Mouse (Mus musculus): ENCODE measurements at regions not wholly inside any gene's neighbourhood (a gene's known extent, or its start where the extent isn't known, plus 50 kb on each side); places are given as distances from the start of the nearest gene placed in this dataset.

DNA sequence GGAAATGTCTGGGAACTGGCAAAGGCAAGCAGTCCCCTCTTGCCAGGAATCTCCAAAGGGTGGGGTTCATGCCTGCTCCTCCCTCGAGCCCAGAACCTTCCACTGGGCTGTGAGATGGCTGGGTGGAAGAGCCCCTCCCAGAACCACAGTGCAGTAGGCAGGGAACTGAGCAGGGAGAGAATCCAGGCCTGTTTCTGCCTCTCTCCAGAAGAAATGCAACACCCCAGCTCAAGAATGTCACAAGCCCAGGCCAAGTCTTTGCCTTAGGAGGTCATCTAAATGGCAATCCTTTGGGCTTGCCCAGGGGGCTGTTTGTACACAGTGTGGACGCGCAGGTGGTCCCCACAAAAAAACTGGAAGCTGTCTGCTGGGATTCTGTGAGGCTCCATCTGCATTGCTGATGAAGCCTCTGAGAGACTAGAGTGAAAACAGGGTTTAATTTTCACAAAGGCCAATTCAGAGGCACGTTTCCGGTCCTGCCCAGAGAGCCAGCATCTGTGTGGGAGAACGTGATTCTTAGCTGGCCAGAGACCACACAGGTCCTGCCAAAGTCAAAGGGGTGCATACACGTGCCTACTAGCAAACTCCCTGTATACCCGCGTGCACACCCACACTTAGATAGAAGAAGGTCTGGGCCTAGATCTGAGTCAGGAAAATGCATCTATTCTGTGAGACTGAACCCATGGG lies 129.0 kb downstream of the Hmg20a start:
- no peak overlapping the region for H3K27ac ChIP-seq
- H3K4me3 ChIP-seq (replicated peaks): no peak overlapping the region
- no peak for ATAC-seq (ENCODE audit: insufficient number of reproducible peaks, insufficient read depth, low FRiP score, low TSS enrichment, low read depth)
- no peaks in the 10 kb centered on the region for H3K36me3 ChIP-seq
- WGBS: 68% methylated on average over 9 of the region's 9 CpGs
- H3K9ac ChIP-seq (replicated peaks): no peak overlapping the region
- H3K27me3 ChIP-seq: peaks cover 39% of the 10 kb centered on the region
- H3K4me1 ChIP-seq (replicated peaks): peaks cover 15% of the 10 kb centered on the region
- H3K9me3 ChIP-seq: no peaks in the 10 kb centered on the region
- no peak overlapping the region for H3K4me2 ChIP-seq

DNA sequence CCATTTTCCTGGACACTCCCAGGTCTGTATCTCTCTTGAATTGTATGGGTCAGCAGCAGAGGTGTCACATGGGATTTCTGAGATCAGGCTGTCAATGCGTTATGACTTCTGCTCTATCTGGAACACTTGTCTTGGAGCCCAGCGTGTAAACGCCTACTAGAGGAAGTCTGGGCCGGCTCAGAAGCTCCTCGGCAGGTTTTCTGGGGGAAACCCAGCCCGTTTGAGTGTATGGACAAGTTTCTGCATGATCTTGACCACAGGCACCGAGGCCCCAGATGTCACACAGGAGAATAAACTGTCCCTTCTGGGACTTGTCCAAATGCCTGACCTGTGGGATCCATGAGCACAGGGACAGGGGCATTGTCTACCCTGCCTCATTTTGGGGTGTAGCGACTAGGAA lies 131.4 kb downstream of the Hmg20a start:
- H3K27me3 ChIP-seq: peaks cover 30% of the 10 kb centered on the region; the same call in 1 of the 2 replicates
- no peak overlapping the region for H3K4me2 ChIP-seq
- H3K4me3 ChIP-seq (replicated peaks): no peak overlapping the region
- 63% methylated on average over 8 of the region's 8 CpGs for WGBS
- no peak for ATAC-seq (ENCODE audit: insufficient number of reproducible peaks, insufficient read depth, low FRiP score, low TSS enrichment, low read depth)
- no peak overlapping the region for H3K9ac ChIP-seq (replicated peaks)
- H3K36me3 ChIP-seq: no peaks in the 10 kb centered on the region
- peaks cover 26% of the 10 kb centered on the region for H3K4me1 ChIP-seq (replicated peaks)
- H3K27ac ChIP-seq: no peak overlapping the region
- no peaks in the 10 kb centered on the region for H3K9me3 ChIP-seq

DNA sequence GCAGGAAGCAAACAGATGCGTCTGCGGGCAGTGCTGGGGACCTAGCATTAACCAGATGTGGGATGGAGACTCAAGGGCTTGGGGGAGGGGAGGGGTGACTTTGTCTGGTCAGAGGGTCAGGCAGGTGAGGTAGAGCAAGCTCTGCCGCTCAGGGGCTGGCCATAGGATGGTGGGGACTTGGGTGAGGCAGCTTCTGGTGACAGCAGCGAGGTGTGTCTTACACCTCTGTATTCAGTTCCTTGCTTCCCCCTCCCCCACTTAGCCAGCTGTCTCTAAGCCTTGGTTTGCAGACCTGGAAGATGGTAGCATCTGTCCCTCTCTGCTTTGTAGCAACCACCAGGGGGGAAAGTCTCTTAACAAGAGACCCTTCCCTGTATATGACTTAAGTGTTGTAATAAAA lies 131.8 kb downstream of the Hmg20a start:
- H3K36me3 ChIP-seq: no peaks in the 10 kb centered on the region
- WGBS: 30% methylated on average over 4 of the region's 4 CpGs
- no peak overlapping the region for H3K9ac ChIP-seq (replicated peaks)
- no peaks in the 10 kb centered on the region for H3K9me3 ChIP-seq
- no peak overlapping the region for H3K4me3 ChIP-seq (replicated peaks)
- no peak overlapping the region for H3K4me2 ChIP-seq
- no peak overlapping the region for H3K27ac ChIP-seq
- peaks cover 26% of the 10 kb centered on the region for H3K4me1 ChIP-seq (replicated peaks)
- ATAC-seq (ENCODE audit: insufficient number of reproducible peaks, insufficient read depth, low FRiP score, low TSS enrichment, low read depth): no peak
- peaks cover 26% of the 10 kb centered on the region; the same call in 1 of the 2 replicates for H3K27me3 ChIP-seq

DNA sequence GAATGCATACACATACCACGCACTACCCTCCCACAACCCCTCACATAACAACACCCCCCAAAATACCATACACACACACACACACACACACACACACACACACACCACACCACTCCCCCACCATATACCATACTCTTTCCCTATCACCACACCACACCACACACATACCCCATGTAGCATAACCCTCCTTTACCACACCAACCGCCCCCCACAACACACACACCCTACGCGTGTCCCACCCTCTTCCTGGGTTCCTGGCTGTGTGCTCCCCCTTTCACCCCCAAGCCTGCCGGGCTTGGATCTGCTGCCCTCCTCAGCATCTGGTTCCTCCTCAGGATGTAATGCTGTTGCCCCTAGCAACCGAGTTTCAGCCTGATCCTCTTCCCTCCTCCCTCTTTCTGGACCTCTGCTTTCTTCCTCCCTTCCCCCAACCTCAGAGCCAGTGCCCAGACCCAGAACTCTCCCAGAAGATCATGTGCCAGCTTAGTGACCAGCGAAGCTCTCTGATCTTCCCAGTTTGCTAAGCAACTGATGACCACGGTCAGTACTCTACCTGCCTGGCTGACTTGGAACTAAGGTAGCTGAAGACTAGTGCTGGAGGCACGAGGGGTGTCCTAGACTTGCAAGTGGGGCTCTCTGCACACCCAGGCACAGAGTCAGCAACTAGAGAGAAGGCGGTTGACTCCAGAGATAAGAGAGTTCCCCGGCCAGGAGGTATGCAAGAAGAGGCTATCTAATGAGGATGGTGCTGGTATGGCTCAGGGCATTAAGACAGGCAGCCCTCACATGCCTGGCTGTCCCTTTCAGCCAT lies 133.2 kb downstream of the Hmg20a start:
- no peak overlapping the region for H3K27ac ChIP-seq
- H3K9ac ChIP-seq (replicated peaks): 0 out of 2 replicates have a peak overlapping the region, but pooled peaks have one; percentile 12
- no peaks in the 10 kb centered on the region for H3K9me3 ChIP-seq
- H3K4me2 ChIP-seq: no peak overlapping the region
- peaks cover 24% of the 10 kb centered on the region; the same call in 1 of the 2 replicates for H3K27me3 ChIP-seq
- H3K36me3 ChIP-seq: no peaks in the 10 kb centered on the region
- no peak overlapping the region for H3K4me3 ChIP-seq (replicated peaks)
- no peak for ATAC-seq (ENCODE audit: insufficient number of reproducible peaks, insufficient read depth, low FRiP score, low TSS enrichment, low read depth)
- 59% methylated on average over 11 of the region's 11 CpGs for WGBS
- H3K4me1 ChIP-seq (replicated peaks): peaks cover 35% of the 10 kb centered on the region

DNA sequence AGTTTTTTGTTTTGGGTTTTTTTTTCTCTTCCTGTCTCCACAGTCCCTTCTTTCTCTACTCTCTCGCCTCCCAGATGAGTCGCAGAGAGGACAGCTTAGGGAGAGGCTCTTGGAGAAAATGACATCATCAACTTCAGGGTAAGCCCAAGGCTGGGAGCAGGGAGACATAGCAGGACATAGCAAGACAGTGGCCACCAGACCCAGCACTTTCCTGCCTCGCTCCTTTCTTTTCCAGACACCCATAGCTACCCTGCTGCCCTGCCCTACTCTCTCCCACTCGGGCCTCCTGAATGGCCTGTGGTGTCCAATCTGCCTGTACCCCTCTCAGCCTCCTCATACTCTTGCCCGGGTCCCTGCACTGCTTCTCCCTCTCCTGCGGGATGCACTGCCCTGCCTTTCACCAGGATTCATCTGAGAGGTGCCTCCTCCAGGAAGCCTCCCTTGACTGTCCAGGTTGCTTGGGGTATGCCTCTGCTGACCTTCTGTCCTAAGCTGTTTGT lies 133.8 kb downstream of the Hmg20a start:
- H3K4me1 ChIP-seq (replicated peaks): peaks cover 41% of the 10 kb centered on the region
- no peaks in the 10 kb centered on the region for H3K9me3 ChIP-seq
- H3K27me3 ChIP-seq: peaks cover 24% of the 10 kb centered on the region; the same call in 1 of the 2 replicates
- no peak for ATAC-seq (ENCODE audit: insufficient number of reproducible peaks, insufficient read depth, low FRiP score, low TSS enrichment, low read depth)
- no peak overlapping the region for H3K9ac ChIP-seq (replicated peaks)
- no peak overlapping the region for H3K27ac ChIP-seq
- H3K36me3 ChIP-seq: no peaks in the 10 kb centered on the region
- no peak overlapping the region for H3K4me2 ChIP-seq
- 82% methylated on average over 6 of the region's 6 CpGs for WGBS
- H3K4me3 ChIP-seq (replicated peaks): no peak overlapping the region

- WGBS: 0% methylated on average over 1 of the region's 1 CpGs
- ATAC-seq (ENCODE audit: insufficient number of reproducible peaks, insufficient read depth, low FRiP score, low TSS enrichment, low read depth): peak; percentile 46
These were observed 134.4 kb downstream of the Hmg20a start for GRCm38 (mm10) chr9:56552766-56553165.

DNA sequence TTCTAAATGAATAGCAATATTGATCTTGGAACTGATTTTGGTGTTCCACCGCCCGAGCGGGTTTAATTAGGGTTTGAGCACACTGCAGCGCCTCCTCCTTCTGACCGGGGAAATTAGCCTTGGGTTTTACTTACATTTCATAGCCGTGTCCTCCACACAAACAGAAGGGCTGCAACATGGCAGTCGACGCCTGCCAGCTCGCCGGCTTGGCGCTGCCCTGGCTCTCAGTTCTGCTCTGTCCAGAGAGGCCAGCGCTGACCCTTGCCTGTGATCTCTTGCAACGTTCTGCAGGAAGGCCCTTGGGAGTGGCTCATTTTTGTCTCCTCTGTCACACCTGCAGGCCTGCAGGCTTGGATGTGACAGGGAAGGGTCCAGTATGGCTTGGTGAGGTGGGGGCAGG lies 135.2 kb downstream of the Hmg20a start:
- Histone ChIP-seq H3K27me3 (peaks cover 26% of the 10 kb centered on the region; the same call in 1 of the 2 replicates), H3K4me1 (replicated peaks) (peaks cover 47% of the 10 kb centered on the region), H3K4me3 (replicated peaks) (no peak overlapping the region), H3K27ac (no peak overlapping the region), H3K9ac (replicated peaks) (no peak overlapping the region), H3K4me2 (no peak overlapping the region; the same call in 1 of the 2 replicates), H3K9me3 (no peaks in the 10 kb centered on the region), H3K36me3 (no peaks in the 10 kb centered on the region)
- no peak for ATAC-seq (ENCODE audit: insufficient number of reproducible peaks, insufficient read depth, low FRiP score, low TSS enrichment, low read depth)
- 56% methylated on average over 13 of the region's 13 CpGs for WGBS

More at GRCm38 (mm10) chr9:56552766-56553165, 134.4 kb downstream of the Hmg20a start:
- Histone ChIP-seq H3K4me1 (replicated peaks) (peaks cover 47% of the 10 kb centered on the region), H3K27ac (no peak overlapping the region), H3K27me3 (peaks cover 25% of the 10 kb centered on the region; the same call in 1 of the 2 replicates), H3K4me2 (no peak overlapping the region), H3K9me3 (no peaks in the 10 kb centered on the region), H3K36me3 (no peaks in the 10 kb centered on the region), H3K4me3 (replicated peaks) (no peak overlapping the region), H3K9ac (replicated peaks) (no peak overlapping the region)

DNA sequence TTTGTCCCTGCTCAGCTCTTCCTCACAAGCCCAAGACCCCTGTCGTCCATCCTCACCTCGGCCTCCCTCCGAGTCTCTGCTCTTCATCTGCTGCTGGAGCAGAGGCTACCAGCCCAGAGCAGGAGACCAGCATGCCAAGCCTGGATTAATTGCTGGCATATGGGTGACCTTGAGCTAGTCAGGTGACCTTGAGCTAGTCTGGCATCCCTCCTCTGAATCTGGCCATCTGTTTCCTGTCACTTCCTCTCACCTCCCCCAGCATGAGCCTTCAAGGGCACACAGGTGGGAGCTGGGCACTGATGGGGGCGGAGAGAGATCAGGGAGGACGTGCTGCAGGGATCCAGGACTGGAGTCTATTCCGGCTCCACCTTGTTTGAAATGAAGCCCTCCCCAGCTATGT lies 135.7 kb downstream of the Hmg20a start:
- no peaks in the 10 kb centered on the region for H3K36me3 ChIP-seq
- no peak overlapping the region for H3K4me3 ChIP-seq (replicated peaks)
- peaks cover 27% of the 10 kb centered on the region; the same call in 1 of the 2 replicates for H3K27me3 ChIP-seq
- H3K27ac ChIP-seq: no peak overlapping the region
- no peak overlapping the region for H3K9ac ChIP-seq (replicated peaks)
- H3K4me2 ChIP-seq: no peak overlapping the region; the same call in 1 of the 2 replicates
- H3K4me1 ChIP-seq (replicated peaks): peaks cover 45% of the 10 kb centered on the region
- ATAC-seq (ENCODE audit: insufficient number of reproducible peaks, insufficient read depth, low FRiP score, low TSS enrichment, low read depth): no peak
- no peaks in the 10 kb centered on the region for H3K9me3 ChIP-seq
- 26% methylated on average over 6 of the region's 6 CpGs for WGBS

- no peaks in the 10 kb centered on the region for H3K9me3 ChIP-seq
- no peak overlapping the region for H3K4me3 ChIP-seq (replicated peaks)
- H3K4me1 ChIP-seq (replicated peaks): peaks cover 37% of the 10 kb centered on the region
- H3K27me3 ChIP-seq: peaks cover 37% of the 10 kb centered on the region; the same call in 1 of the 2 replicates
- no peaks in the 10 kb centered on the region for H3K36me3 ChIP-seq
- no peak overlapping the region for H3K27ac ChIP-seq
- no peak for ATAC-seq (ENCODE audit: insufficient number of reproducible peaks, insufficient read depth, low FRiP score, low TSS enrichment, low read depth)
- no peak overlapping the region for H3K9ac ChIP-seq (replicated peaks)
- 7% methylated on average over 2 of the region's 2 CpGs for WGBS
- H3K4me2 ChIP-seq: no peak overlapping the region
These were observed 141.3 kb downstream of the Hmg20a start for GRCm38 (mm10) chr9:56559618-56560144.

- WGBS: 61% methylated on average over 7 of the region's 7 CpGs
- no peaks in the 10 kb centered on the region for H3K36me3 ChIP-seq
- no peak overlapping the region for H3K4me3 ChIP-seq (replicated peaks)
- no peak overlapping the region for H3K9ac ChIP-seq (replicated peaks)
- H3K9me3 ChIP-seq: no peaks in the 10 kb centered on the region
- ATAC-seq (ENCODE audit: insufficient number of reproducible peaks, insufficient read depth, low FRiP score, low TSS enrichment, low read depth): no peak
- H3K4me1 ChIP-seq (replicated peaks): peaks cover 20% of the 10 kb centered on the region
- H3K27ac ChIP-seq: no peak overlapping the region
- H3K4me2 ChIP-seq: no peak overlapping the region
- peaks cover 36% of the 10 kb centered on the region; the same call in 1 of the 2 replicates for H3K27me3 ChIP-seq
These were observed 144.0 kb downstream of the Hmg20a start for GRCm38 (mm10) chr9:56562440-56562839.
